Mouse (Mus musculus) embryonic facial prominence, embryonic 10.5 days (tissue): ENCODE results near the gene Gm10188. TPM values are rescaled to one million over a fixed set of nuclear protein-coding genes. Genes with fewer than 3 reads are reported as not detected.

ENCODE experiments used
- DNase-seq: peaks from one replicate; pipeline ENCODE4 v3.0.0-alpha.2; 2017; ENCODE audit warnings: low spot score
- H3K27ac ChIP-seq: fragments of 300-500 bp; sonication (generic); replicated peaks from 2 replicates; pipeline ENCODE4 v1.5.1; 2016; ENCODE audit warnings: mild to moderate bottlenecking
- H3K27me3 ChIP-seq: fragments of 300-500 bp; sonication (generic); replicated peaks from 2 replicates; pipeline ENCODE4 v1.6.1; 2016; ENCODE audit warnings: low read depth, mild to moderate bottlenecking; ENCODE audit not compliant: poor library complexity, severe bottlenecking
- H3K36me3 ChIP-seq: fragments of 300-500 bp; sonication (generic); replicated peaks from 2 replicates; pipeline ENCODE4 v1.6.1; 2016; ENCODE audit warnings: mild to moderate bottlenecking, moderate library complexity
- H3K4me1 ChIP-seq: fragments of 300-500 bp; sonication (generic); 2 replicates; pipeline ENCODE4 v1.6.1; 2016
- H3K4me3 ChIP-seq: fragments of 300-500 bp; sonication (generic); 2 replicates; pipeline ENCODE4 v1.5.1; 2016; ENCODE audit warnings: mild to moderate bottlenecking, moderate library complexity
- H3K9me3 ChIP-seq: fragments of 300-500 bp; sonication (generic); 2 replicates; pipeline ENCODE4 v1.6.1; 2016; ENCODE audit warnings: mild to moderate bottlenecking
- WGBS: fragments of 180-500 bp; shearing (Covaris S2); methylation state at CpG from one replicate; pipeline ENCODE4 v1.1.7; 2016; 5-methylcytosine and 5-hydroxymethylcytosine counted together
- polyA plus RNA-seq: library from polyadenylated mRNA; unstranded; fragments of >200 nt; fragmentation: Nextera tagmentation; extraction: Ambion mirVana; gene quantifications from 2 replicates; pipeline ENCODE4 v1.2.1, GENCODE M21; 2016

The Gm10188 gene
- not detected in 2 replicates for polyA plus RNA-seq

DNA sequence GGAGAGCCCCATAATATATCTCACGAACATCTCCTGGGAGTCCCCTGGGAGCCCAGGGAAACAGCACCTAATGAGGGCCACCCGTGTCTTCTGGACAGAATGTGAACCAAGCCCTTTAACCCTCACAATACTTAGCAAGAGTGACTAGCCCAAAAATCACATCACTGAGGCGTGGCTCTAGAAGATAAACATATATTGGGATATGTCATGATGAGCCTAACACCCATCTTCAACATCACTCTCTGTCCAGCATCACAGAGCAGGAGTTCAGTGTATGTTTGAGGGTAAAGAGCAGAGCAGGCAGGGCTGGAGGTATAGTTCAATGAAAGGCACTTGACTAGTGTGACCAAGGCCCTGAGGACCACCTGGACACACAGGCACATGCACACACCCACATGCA, at the start of gene Gm10188:
Gene Gm10188, minus strand, starts transcription at position 101 of the 400 bp plus-strand sequence.
- Histone ChIP-seq H3K9me3 (no peaks in the 10 kb centered on the region), H3K4me3 (no peak within 1 kb of the TSS), H3K27me3 (peaks cover 32% of the 10 kb centered on the region), H3K36me3 (no peaks in the 10 kb centered on the region), H3K4me1 (peaks cover 9% of the 10 kb centered on the region; the same call in 1 of the 2 replicates), H3K27ac (no peak within 1 kb of the TSS)
- DNase-seq, result no peak
- 85% methylated on average over 3 of the region's 3 CpGs for WGBS

DNA sequence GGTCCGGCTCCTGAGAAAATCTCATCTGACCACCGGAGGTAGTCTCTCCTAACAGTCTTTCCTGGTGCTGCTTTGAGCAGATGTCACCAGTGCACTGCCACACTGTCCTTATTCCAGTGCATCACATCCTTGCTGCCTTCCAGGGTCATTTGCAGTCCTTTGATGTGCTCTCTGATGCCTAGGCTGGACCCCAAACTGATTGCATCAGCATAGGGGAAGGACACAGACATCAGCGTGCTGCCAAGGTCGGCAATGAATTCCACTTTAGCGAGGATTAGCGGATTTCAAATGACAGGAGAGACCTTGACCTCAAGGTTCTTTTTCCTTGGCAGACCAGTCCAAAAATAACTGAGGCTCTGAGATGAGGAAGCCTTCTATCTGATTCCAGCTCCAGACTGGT, 47.6 kb upstream of the Gm10188 start:
- no peak for DNase-seq
- H3K27ac ChIP-seq, result no peak overlapping the region
- H3K36me3 ChIP-seq, result no peaks in the 10 kb centered on the region
- H3K4me3 ChIP-seq, result no peak overlapping the region
- no peaks in the 10 kb centered on the region for H3K27me3 ChIP-seq
- peaks cover 7% of the 10 kb centered on the region for H3K4me1 ChIP-seq
- no peaks in the 10 kb centered on the region for H3K9me3 ChIP-seq
- WGBS, result 79% methylated on average over 6 of the region's 6 CpGs

DNA sequence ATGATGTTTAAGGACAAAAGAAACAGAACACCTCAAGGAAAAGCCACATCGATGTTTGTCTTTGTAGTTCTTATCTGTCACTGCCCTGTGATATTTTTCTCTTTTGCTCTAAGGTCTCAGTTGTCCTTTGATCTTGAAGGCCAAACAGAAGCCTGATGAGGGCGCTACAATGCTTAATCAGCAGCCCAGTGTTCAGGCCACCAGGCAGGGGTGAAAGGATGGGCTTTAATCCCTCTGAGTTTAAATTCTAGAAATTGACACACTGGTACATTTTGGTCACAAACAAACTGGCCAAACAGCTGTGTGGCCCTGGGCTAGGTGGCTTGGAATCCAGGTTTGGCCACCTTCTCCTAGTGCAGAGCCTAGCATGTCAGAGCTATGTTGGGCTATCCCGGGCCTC, 47.1 kb upstream of the Gm10188 start:
- no peak overlapping the region for H3K27ac ChIP-seq
- no peaks in the 10 kb centered on the region for H3K9me3 ChIP-seq
- WGBS, result 77% methylated on average over 3 of the region's 3 CpGs
- H3K4me1 ChIP-seq, result peaks cover 3% of the 10 kb centered on the region; the same call in 1 of the 2 replicates
- H3K27me3 ChIP-seq, result no peaks in the 10 kb centered on the region
- H3K4me3 ChIP-seq, result no peak overlapping the region
- H3K36me3 ChIP-seq, result no peaks in the 10 kb centered on the region
- no peak for DNase-seq

DNA sequence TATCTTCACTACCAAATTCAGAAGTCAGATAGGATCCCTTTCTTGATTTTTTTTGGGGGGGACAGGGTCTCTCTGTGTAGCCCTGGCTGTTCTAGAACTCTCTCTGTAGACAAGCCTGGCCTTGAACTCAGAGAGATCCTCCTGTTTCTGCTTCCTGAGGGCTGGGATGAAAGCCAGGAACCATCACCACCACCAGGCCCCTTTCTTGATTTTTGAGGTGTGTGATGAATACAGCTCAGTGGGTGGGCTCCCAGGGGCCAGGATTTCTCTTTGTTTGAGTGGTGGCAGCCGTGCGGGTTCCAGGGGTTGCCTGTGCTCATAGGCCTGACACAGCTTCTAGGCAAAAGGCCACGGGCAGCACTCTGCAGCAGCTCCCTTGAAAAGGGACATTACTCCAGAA, 41.7 kb upstream of the Gm10188 start:
- H3K27me3 ChIP-seq, result no peaks in the 10 kb centered on the region
- H3K36me3 ChIP-seq, result no peaks in the 10 kb centered on the region
- H3K4me1 ChIP-seq, result peaks cover 36% of the 10 kb centered on the region
- no peak overlapping the region for H3K4me3 ChIP-seq
- no peaks in the 10 kb centered on the region for H3K9me3 ChIP-seq
- DNase-seq, result no peak
- no peak overlapping the region for H3K27ac ChIP-seq
- 81% methylated on average over 3 of the region's 3 CpGs for WGBS

DNA sequence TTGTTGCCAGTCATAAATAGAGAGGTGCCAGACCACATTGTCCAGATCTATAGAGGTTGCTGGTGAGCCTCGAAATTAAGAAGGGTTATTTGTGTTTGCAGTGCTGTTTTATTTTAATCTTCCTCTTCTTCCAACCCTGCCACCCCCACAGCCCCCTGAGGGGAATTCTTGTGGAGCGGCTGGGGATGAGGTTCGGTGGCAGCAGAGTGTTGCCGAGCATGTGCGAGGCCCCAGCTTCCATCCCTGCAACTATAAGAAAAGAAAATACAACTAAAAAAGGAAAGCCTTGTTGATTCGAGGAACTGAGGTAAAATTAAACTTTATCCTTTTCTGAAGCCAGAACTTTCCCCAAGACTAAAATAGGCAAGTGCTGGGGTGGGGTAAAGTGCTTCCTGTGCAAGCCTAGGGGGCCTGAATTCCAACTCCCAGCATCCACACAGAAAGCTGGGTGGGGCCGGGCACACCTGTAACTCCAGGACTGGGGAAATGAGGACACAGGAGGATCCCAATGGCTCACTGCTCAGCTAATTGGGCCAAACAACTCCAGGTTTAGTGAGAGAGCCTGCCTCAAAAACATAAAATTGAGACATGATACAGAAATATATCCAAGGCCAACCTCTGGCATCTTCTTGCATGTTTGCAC, 39.0 kb upstream of the Gm10188 start:
- H3K4me3 ChIP-seq, result no peak overlapping the region
- H3K27me3 ChIP-seq, result no peaks in the 10 kb centered on the region
- H3K9me3 ChIP-seq, result no peaks in the 10 kb centered on the region
- WGBS, result 52% methylated on average over 7 of the region's 7 CpGs
- DNase-seq, result no peak
- peaks cover 47% of the 10 kb centered on the region for H3K4me1 ChIP-seq
- H3K36me3 ChIP-seq, result no peaks in the 10 kb centered on the region
- H3K27ac ChIP-seq, result no peak overlapping the region

DNA sequence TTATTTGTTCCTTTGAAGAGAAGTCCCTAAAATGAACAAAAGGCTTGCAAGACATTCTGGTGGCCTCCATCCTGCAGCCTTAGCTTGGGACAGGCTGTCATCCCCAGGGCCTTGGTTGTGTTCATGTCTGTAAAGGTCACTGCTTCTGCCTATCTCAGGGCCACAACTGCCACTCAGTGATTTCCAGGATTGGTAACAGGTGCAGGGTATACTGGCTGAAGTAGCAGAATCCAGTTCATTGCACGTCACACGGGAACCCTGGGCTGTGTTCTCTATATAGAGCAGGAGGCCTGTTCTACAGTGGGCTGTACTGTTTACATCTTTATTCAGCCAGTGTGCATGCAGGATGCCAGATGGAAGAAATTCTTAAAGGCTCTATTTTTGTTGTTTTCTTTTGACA, 38.4 kb upstream of the Gm10188 start:
- Histone ChIP-seq H3K4me3 (no peak overlapping the region), H3K27me3 (no peaks in the 10 kb centered on the region), H3K9me3 (no peaks in the 10 kb centered on the region), H3K4me1 (peaks cover 47% of the 10 kb centered on the region), H3K27ac (no peak overlapping the region), H3K36me3 (no peaks in the 10 kb centered on the region)
- no peak for DNase-seq
- 60% methylated on average over 2 of the region's 2 CpGs for WGBS

DNA sequence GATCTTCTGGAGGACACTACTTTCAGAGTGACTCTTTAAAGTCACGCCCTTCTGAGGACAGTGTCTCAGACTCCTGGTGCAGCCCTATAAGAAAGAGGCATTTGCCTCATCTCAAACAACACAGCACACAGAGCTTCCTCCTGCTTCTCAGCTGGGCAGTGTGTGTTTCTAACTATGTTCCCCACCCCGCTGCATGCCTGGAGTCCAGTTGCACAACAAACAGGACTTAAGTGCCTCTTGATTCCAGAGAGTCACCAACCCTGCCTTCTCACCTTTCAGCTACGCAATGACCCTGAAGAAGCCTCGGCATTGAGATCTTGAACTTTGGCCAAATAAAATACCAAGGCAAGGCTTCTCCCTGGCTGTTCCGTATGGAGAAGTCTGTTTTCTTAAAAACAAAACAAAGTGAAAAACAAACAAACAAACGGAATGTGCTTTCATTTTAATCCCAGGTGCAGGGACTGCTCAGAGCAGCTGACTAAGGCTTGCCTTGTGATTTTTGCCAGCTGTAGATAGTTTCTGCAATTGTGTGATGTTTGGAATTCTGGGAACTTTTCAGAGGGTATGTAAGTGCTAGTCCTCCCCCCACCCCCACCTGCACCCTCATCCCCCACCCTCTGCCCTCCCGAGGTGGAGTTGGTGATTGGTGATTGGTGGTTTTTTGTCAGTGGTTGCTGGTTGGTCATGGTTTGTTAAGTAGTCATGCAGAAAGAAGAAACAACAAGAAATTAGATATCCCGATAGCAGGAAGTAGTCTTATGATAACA, 37.4 kb upstream of the Gm10188 start:
- Histone ChIP-seq H3K27me3 (no peaks in the 10 kb centered on the region), H3K36me3 (no peaks in the 10 kb centered on the region), H3K27ac (no peak overlapping the region), H3K9me3 (no peaks in the 10 kb centered on the region), H3K4me1 (peaks cover 47% of the 10 kb centered on the region), H3K4me3 (no peak overlapping the region)
- DNase-seq, result no peak
- WGBS, result 43% methylated on average over 8 of the region's 8 CpGs

DNA sequence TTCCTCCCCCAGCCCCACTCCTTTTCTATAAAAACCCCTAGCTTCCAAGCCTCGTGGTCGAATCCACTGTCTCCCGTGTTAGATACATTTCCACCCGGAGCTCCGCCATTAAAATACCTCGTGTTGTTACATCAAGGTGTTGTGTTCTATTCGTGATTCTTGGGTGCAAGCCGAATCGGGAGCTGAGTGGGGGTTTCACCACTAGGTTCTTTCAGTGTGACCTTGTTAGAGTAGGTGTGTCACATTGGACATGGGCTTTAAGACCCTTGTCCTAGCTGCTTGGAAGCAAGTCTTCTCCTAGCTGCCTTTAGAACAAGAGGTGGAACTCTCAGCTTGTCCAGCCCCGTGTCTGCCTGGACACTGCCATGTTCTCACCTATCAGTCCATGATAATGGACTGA, 36.4 kb upstream of the Gm10188 start:
- H3K4me1 ChIP-seq, result peaks cover 47% of the 10 kb centered on the region
- no peak overlapping the region for H3K27ac ChIP-seq
- H3K4me3 ChIP-seq, result no peak overlapping the region
- WGBS, result 88% methylated on average over 10 of the region's 10 CpGs
- H3K27me3 ChIP-seq, result no peaks in the 10 kb centered on the region
- DNase-seq, result no peak
- H3K36me3 ChIP-seq, result no peaks in the 10 kb centered on the region
- H3K9me3 ChIP-seq, result no peaks in the 10 kb centered on the region

DNA sequence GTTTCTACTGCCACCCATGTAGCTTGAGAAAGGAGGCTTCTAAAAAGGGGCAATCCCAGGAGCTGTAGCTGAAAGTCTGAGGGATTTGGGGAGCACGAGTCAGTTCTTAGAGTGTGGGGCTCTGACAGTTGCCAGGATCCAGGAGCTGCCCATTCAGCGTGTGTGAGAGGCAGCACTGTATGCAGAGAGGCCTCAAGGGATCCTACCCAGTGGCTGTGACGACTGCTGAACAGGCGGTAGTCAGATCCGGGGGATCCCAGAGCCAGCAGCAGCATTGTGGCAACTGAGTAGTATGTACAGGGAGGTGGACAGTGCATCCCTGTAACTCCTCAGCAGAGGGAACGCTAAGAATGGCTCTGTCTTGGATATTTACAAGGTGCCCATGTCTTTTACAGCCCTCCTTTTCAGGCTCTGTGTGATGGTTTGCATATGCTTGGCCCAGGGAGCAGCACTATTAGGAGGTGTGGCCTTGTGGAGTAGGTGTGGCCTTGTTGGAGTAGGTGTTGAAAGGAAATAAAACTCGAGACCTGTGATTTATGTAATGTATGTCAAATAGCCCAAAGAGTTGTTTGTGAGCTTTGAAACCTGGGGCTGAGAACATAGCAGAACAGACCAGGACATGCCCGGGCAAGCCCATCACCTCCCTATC, 35.8 kb upstream of the Gm10188 start:
- Histone ChIP-seq H3K36me3 (no peaks in the 10 kb centered on the region), H3K4me1 (peaks cover 47% of the 10 kb centered on the region)

DNA sequence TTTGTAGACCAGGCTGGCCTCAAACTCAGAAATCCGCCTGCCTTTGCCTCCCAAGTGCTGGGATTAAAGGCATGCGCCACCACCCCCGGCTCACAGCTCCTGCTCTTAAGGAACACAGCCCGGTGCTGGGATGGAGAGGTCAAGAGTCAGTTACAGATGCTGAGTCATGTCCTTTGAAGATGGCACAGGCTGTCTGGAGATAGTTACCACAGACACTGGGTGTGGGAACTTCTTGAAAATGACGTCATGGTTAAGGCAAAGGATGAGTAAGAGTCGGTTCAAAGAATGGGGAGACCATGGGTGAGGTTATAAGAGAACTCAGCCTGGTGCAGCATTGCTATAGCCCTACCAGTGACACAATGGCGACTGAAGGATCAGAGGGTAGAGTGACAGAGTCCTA, 35.0 kb upstream of the Gm10188 start:
- no peak for DNase-seq
- H3K27me3 ChIP-seq, result no peaks in the 10 kb centered on the region
- peaks cover 43% of the 10 kb centered on the region for H3K4me1 ChIP-seq
- H3K9me3 ChIP-seq, result no peaks in the 10 kb centered on the region
- H3K27ac ChIP-seq, result no peak overlapping the region
- no peak overlapping the region for H3K4me3 ChIP-seq
- H3K36me3 ChIP-seq, result no peaks in the 10 kb centered on the region
- 58% methylated on average over 7 of the region's 7 CpGs for WGBS

More for the DNA sequence above, 35.8 kb upstream of the Gm10188 start:
- 71% methylated on average over 8 of the region's 8 CpGs for WGBS
- no peak overlapping the region for H3K4me3 ChIP-seq
- H3K9me3 ChIP-seq, result no peaks in the 10 kb centered on the region
- no peaks in the 10 kb centered on the region for H3K27me3 ChIP-seq
- DNase-seq, result no peak
- 0 out of 2 replicates have a peak overlapping the region, but pooled peaks have one; percentile 10 for H3K27ac ChIP-seq

DNA sequence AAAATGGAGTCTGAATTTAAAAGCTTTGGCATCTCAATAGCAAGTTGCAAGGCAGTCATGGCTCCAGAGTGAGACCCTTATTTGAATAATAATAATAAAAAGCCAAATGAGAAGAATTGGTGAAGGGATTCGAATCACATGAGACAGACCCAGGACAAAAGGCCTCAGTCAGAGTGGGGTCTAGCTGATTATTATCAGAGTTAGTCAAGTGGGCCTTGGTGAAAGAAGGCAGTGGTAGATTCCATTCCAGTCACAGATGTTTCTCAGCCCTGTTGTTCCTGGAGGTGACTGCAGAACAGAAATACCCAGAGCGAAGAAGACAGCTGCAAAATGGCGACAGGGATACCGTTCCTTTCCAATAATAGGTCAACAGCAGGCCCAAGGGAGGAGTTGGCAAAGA, 34.1 kb upstream of the Gm10188 start:
- H3K27me3 ChIP-seq, result no peaks in the 10 kb centered on the region
- H3K27ac ChIP-seq, result no peak overlapping the region
- no peak for DNase-seq
- H3K4me3 ChIP-seq, result no peak overlapping the region
- 88% methylated on average over 4 of the region's 4 CpGs for WGBS
- no peaks in the 10 kb centered on the region for H3K9me3 ChIP-seq
- H3K36me3 ChIP-seq, result no peaks in the 10 kb centered on the region
- peaks cover 33% of the 10 kb centered on the region for H3K4me1 ChIP-seq

DNA sequence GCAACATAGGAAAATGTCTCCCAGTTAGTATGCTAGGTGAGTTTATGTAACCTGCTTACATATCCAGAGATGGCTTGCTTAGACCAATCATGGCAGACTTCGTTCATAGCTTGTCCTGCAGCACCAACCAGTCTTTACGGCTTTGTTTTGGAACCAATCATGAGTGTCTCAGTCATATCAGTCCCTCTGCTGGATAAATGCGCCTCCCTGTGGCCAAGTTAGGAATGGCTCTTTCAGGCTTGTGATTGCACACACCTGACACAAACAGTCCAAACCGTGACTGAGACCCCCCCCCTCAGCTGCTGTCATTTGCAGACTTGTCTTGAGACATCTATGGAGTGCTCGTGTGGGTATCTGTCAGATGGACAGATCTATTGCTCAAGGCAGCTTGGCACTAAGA, 31.5 kb upstream of the Gm10188 start:
- Histone ChIP-seq H3K27ac (no peak overlapping the region), H3K36me3 (no peaks in the 10 kb centered on the region), H3K4me1 (peaks cover 10% of the 10 kb centered on the region), H3K4me3 (no peak overlapping the region), H3K27me3 (no peaks in the 10 kb centered on the region), H3K9me3 (no peaks in the 10 kb centered on the region)
- 71% methylated on average over 5 of the region's 5 CpGs for WGBS
- DNase-seq, result no peak

DNA sequence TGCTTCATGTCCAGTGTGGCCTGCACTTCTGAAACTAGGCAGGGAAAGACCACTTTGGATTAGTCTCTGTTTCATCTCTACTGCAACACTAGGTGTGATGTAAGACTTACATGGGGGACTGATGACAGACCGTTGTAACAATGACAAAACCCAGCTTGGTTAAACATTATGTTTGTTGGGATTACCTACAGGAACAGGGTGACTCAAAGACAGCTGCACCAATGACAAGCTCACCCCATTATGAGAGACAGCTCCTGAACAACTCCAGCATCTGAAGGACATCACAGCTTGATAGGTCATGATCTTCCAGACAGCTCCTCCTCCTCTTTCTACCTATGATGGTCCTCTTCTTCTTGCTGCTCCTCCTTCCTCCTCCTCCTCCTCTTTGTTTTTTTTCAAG, 30.8 kb upstream of the Gm10188 start:
- no peaks in the 10 kb centered on the region for H3K36me3 ChIP-seq
- H3K27me3 ChIP-seq, result no peaks in the 10 kb centered on the region
- H3K4me3 ChIP-seq, result no peak overlapping the region
- WGBS, result 92% methylated on average over 1 of the region's 1 CpGs
- H3K9me3 ChIP-seq, result no peaks in the 10 kb centered on the region
- DNase-seq, result no peak
- no peak overlapping the region for H3K27ac ChIP-seq
- H3K4me1 ChIP-seq, result peaks cover 9% of the 10 kb centered on the region
